Mouse (Mus musculus) cerebellum, postnatal 10 days (tissue): ENCODE measurements around the gene Sgf29.
A peak's percentile ranks its signal among the peaks of the same experiment; 100 is the strongest.

Experiments
- DNase-seq, 2 experiments: peaks; one replicate each; pipeline ENCODE4 v3.0.0; 2021; ENCODE audit warnings: mixed read lengths in 2 of 2

Sgf29 gene

DNA sequence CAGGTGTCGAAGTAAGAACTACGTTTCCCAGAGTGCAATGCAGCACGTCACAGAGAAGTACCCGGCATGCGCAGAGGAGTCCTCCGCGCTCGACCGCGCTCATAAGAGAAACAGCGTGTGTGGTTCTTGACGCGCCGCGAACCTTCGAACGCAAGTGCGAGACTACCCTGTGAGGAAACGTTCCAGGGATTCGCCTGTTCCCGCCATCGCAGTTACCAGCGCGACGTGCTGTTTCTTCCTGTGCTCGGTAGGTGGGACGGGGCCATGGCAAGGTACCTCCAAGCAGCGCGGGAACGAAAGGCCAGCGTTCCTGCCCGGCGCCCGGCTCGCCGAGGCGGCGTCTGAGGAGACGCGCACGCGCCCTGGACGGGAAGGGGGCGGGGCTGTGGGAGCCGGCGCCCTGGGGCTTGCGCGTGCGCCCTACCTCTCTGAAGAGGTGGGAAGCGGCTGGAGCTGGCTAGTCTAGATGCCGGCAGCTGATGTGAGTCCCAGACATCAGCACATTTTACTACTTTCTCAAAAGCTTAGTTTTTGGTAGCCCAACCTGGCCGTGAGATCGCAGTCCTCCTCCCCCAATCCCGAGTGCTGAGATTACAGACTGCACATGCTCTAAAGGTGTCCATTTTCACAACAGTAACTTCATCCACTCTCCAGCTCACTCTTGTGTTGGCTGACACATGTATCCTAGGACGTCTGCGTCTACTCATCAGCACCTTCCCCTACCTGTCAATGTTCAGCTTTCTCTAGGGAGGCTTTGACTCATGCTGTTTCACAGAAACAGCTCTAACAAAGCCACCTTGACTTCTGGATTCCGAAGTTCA lies at the start of gene Sgf29:
Gene Sgf29 (plus strand): TSS at position 79 of the 821 bp plus-strand sequence.
- DNase-seq: peak; percentile 98

DNA sequence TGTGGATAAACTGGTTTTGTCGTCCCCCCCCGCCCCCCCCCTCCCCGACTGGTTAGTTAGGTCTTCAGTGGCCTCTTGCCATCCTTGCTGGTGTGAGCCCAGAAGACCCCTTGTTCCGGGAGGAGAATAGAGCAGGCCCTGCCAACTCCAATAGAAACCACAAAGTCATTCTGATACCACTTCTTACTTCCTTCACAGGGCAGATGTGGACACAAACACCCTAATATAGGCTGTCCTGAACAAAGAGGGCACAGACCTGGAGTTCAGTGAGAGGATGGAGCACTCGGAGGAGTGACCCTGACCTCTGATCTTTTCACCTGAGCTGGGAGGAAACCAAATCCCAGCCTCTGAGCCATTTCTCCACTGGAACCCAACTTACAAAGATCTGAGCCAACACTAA lies 47.2 kb upstream of the Sgf29 start:
- DNase-seq: no peak

DNA sequence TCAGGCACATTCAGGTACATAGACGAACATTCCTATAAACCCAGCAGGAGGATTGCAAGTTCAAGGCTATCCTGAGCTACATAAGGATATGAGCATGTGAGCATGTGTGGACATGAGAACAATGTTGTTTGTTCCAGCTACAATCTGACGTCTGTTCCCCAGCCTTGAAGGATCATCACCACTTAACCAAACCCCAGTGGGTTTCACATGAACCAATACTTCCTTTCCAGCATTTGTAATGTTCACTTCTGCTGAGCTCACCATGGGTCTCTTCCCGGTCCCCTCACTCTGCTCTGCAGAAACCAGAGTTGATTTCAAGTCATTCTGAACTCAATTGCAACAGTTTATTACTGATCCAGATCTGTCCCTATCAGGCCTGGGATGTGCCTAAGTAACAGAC lies 46.5 kb upstream of the Sgf29 start:
- DNase-seq: no peak

DNA sequence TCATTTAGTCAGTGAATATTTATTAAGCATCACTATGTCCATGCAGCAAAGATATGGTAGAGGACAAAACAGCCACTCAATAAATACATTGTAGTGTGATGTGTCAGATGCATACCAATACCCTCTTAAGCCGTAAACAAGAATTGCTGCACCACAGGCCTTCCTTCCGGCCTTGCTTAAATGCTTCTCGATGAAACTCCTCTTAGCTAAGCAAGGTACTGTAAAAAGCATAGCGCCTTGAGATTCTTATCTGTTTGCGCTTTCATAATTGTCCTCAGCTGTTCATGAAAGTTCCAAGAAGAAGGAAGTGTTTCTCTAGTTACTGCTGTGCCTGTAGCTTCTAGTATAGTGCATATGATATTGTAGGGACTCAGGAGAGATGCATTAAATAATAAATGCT lies 42.5 kb upstream of the Sgf29 start:
- DNase-seq: no peak

DNA sequence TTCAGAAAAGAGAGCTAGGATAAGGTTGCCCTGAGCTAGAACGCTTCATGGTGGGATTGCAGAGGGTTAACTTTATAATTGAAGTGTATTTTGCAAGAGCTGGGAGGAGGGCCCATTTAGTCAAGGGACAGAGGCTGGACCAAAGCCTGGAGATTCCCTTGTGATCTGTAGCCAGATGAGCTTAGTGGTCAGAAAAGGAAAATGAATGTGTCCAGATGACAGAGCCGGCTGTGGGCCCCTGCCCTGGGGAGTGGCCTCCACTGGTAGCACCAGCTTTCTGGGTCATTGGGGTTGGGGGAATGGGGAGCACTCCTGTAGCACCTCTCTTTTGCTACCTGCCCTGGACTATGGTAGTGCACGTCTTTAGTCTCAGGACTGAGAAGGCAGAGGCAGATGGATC lies 42.0 kb upstream of the Sgf29 start:
- no peak for DNase-seq

DNA sequence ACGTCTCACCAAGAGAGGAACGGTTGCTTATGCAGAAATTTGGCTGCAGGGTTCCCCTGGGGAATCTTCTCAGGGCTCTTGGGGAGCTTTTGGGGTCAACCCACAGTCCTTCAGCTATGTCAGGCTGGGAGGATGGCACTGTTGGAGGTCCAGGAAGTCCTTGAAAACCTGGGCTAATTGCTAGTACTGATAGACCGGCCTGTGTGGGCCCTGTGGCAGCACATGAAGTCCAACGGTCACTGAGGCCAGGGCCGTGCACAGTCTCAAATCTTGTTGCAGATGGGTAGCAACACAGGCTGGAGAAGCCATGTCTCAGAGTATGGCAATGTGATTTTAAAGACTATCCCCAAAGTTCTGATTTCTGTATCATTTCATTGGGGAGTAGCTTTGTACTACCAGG lies 41.3 kb upstream of the Sgf29 start:
- DNase-seq: no peak

DNA sequence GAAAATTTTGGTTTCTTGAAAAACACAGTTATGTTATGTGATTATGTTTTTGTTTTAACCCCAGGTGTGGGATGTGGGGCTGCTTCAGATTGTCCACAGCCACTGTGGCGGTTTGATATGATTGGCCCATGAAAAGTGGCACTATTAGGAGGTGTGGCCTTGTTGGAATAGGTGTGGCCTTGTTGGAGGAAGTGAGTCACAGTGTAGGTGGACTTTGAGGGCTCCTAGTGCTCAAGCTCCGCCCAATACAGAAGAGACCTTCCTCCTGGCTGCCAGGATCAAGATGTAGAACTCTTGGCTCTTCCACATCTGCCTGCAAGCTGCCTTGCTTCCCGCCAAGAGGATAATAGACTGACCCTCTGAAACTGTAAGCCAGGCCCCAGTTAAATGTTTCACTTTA lies 36.4 kb upstream of the Sgf29 start:
- no peak for DNase-seq

DNA sequence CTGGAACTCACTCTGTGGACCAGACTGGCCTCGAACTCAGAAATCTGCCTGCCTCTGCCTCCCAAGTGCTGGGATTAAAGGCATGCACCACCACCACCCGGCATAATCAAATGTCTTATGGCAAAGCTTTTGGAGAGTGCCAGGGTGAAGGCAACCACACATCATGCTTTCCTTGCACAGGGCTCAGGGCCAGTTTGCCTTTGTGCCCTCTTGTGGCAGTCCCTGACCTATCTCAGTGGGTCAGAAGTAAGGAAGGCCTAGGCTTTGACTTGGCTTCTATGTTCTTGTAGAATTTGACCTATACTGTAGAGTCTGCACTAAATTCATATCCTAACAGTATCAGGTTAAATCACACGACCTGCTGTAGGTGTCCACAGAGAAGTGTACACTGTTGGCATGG lies 32.4 kb upstream of the Sgf29 start:
- DNase-seq: no peak

DNA sequence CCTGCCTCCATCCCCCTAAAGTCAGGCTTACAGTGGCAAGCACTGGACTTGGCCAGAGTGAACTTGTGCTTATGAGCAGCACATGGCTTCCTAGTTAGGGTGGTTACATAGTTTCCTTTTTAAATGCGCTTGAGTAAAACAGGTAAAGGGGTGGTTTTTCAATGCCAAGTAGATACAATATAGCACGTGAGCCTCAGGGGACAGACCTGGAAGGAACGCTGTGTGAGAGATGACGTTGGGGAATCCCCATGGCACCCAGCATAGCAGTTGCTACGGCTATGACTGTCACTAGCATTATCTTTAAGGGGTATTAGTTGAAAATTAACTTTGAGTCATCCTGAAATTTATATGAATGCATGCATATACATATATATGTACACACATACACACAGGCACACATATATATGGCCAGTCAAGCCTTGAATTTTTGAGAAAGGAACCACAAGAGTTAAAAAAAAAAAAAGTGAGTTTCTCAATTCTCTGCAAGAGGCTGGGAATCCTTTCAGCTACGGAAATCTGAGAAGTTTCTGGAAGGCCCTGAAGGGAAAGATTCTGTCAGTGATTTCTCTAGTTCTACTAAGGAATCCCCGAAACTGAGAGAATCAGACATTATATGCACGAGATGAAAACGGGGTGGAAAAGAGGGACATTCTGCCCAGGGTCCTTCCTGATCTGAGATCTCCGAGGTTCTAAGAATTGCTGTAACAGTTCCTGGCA lies 29.4 kb upstream of the Sgf29 start:
- DNase-seq: no peak

DNA sequence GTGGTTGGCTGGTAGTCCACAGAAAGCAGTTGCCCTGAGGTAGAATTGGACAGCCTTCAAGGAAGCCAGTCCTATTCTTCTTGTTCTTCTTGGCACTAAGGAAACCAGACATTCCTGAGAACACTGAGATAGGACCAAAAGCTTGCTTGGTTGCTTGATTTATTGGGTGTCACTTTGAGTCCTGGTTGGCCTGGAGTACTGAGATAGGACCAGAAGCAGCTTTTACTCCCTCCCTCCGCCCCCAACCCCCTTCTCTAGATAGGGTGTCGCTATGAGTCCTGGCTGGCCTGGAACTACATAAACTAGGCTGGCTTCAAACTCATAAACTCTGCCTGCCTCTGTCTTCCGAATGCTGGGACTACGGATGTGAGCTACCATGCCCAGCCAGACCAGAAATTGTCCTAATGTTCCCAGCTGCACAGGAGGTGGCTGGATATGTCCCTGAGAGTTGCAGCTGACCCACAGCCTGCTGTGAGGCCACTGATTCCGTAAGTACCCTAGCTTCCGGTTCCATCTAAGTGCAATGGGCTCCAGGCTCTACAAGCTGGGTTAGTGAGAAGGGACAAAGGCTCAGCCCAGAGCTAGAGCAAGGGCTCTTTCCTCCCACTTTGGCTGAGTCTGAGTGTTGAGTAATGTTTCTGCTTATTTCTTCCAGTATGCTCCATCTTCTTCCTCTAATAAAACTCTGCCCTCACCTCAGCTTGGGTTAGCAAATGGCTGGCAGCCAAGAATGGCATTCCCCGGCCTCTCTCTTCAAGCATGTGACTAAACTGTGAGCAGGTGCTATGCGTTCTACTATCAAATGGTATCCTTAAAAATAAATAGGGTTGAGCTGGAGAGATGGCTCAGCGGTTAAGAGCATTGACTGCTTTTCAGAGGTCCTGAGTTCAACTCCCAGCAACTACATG lies 27.4 kb upstream of the Sgf29 start:
- DNase-seq: no peak

DNA sequence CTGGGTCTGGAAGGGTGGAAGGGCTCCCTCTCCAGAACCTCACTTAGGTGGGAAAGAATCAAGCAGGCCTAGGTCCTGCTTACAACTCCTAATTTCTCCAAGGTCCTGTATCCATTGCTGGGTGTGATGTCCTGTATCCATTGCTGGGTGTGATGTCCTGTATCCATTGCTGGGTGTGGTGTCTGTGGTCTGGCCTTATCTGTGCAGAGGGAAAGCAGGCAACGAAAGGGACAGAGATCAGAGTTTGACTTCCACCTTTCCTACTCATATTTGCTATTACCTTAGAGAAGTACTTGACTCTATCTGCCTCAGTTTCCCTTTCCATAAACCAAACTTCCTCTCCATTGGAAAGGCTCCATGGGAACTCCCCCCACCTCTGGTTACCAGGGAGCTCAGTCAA lies 25.7 kb upstream of the Sgf29 start:
- no peak for DNase-seq

DNA sequence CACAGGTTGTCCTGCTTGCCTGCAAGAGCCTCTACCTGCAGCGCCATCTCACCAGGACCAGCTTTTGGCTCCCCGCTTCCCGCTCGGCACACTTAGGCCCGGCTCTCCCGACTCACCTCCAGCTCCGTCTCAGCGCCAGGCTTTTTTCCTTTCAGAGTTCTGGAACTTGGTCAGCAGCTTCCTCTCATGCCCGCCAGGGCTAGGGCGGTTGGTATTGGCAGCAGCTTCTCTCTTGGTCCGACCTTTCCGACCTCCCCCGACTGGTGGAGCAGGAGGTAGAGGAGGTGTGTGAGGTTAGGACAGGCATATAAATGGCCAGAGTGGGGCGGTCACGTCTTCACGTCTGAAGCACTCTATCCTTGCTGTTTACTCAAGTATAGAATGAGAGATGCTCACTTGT lies 24.3 kb upstream of the Sgf29 start:
- DNase-seq: peak in 1 of 2 experiments; percentile 11

DNA sequence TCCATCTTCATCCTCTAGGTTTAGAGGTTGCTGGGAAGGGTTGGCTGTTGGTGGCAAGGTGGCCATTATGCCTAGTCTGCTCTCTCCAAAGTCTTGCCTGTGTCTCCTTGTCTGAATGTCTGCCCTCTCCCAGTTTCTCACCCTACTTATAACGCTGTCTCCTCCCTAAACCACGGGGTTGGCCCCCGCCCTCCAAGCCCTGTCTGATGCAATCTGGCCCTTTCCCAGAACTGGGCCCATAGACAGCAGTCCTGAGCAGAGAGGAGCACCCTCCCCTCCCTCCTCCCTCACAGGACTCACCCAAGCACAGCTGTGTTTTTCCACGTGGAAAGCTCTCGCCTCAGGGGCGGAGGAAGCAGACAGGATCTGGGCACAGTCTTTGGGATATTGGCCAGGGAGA lies 23.7 kb upstream of the Sgf29 start:
- DNase-seq: peak; percentile 46 to 47

DNA sequence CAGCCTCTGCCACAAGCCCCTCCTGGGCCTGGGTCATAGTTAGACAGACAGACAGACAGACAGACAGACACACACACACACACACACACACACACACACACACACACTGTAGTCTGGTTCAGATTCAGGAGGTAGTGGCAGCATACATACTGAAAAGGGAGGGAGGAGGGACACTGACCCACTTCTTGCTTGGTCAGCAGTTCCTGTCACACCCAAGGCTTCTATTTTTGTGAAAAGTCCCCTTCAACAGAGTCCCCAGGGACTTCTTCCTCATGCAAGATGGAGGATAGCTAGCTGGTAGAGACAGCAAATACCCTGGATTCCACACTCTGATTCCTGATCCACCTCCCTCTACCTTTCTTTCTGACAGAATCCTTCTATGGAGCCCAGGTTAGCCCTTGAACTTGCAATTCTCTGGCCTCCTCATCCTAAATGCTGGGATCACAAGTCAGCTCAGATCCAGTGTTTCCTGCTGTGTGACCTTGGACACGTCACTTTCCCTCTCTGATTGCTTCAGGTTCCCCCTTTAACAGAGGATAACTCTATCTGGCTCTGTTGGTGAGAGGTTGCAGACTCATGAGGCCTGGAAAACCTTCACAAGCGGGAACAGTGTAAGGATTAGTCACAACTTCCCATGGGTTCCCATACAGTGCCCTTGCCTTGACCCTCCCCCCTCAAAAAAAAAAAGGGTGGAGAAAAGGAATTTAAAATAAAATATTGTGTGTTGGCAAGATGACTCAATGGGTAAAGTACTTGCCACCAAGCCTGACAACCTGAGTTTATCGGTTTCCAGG lies 23.1 kb upstream of the Sgf29 start:
- no peak for DNase-seq

DNA sequence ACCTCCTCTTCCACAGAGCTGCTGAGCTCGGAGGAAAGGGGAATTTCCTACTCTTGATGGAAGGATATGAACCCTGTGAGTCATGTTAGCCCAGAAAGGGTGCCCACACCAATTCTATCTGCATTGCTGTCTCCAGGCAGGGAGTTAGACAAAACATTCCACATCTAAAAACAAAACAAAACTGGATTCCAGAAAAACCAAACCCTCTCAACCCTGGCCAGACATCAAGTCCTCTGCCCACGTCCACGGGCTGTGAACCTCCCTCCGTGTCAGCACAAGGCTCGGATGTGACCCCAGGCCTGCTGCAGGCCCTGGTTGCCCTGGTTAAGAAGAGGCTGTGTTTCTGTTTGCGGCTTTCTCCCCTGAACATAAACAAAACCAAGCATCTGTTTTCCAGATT lies 21.0 kb upstream of the Sgf29 start:
- no peak for DNase-seq

DNA sequence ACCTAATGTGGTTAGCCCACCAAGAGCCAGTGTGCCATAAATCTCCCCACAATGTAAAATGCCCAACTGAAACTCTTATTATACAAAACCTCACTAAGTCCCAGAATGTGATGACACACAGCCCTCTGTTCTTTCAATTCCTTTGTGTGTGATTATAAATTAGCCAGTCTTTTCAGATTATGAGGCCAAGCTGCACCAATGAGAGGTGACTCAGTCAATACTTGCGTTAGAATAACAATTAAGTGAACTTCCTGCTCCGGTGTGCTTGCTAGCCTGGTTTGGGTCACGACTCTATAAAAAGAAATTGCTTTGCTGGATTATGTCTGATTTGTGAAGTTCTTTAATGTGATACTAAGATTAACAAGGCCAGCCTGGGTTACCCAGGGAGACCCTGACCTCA lies 19.2 kb upstream of the Sgf29 start:
- DNase-seq: no peak

DNA sequence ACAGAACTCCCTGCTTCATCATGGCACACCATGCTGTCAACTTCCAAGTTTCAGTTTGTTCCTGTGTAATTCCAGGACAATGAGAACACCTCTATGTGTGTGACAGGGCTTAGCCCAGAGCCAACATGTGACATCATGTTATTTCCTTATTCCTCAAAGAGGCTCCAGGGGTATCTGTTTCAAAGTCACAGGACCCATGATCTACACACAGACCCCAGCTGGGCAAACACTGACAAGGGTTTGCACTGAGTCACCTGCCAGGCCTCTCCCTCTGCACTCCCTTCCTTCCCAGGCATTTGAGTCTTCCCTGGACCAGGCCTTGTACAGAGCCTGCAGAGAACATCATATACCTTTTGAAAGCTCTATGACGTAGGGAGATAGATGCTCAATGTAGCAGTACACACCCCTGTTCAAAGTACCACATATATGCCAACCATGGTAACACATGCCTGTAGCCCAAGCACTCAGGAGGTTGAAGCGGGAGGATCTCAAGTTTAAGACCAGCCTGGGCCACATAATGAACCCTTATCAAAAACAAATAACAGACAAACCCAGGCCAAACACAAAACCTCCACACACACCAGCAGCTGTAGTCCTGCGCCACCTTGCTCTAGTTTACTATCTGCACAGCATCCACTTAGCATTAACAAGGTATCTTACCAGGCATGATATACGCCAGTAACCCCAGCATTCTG lies 18.1 kb upstream of the Sgf29 start, which contains the start of gene Nupr1:
Gene Nupr1 (minus strand): TSS at position 38 of the 695 bp plus-strand sequence.
- DNase-seq: no peak

DNA sequence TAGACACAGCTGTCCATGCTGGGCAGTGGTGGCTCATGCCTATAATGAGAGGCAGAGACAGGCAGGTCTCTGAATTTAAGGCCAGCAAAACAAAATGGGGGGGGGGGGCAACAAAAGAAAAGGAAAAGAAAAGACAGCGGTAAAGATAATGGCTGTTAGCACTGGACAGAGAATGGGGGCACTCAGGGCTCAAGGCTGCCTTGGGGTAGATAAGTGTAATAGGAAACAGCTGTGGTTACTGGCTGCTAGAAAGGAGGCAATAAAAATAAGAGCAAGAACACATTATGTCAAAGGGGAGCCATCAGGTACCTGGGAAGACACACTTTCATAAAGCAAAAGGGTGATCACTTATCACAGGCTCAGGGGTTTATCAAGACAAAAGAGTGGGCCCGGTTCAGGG lies 16.6 kb upstream of the Sgf29 start:
- no peak for DNase-seq

DNA sequence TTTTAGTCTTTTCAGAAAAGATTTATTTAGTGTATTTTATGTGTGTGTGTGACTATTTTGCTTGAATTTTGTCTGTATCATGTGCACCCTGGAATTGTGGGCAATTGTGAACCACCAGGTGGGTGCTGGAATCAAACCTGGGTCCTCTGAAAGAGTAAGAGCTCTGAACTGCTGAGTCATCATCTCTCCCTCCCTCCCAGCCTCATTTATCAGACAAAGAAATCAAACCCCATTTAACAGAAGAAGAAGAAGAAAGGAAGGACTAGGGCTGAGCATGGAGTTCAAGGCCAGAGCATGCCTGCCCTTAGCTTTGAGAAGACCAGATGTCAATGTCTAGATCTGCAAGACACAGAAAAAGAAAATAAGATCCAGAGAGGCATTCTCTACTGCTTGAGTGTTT lies 13.7 kb upstream of the Sgf29 start:
- no peak for DNase-seq

DNA sequence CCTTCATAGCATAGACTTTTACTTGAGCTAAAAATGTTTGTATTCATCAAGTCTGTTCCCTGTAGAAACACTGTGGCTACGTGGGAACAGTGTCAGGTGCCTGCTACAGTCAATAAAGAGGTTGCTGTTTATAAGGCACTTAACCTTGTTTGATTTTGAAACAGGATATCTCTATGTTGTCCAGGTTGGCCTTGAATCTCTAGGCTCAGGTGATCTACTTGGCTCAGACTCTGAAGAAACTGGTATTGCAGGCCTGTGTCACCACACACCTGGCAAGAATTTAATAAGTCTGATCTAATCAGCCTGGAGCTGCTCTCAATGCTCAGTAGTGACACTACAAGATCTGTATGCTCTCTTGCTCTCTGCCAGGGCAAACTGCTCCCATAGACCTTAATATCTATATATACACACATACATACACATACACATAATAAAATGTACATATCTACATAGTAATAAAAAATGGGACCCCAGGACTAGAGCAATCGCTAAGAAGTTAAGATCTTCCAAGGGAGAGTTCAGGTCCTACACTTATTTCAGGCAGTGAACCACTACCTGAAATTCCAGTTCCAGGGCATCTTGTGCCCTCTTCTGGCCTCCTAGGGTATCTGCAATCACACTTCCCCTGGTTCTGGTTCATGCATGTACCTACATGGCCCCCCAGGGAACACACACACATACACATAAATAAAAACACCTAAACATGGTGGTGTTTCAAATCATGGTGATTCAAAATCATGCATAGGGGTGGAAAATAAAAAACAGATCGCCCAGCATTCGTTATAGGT lies 12.2 kb upstream of the Sgf29 start:
- DNase-seq: peak; percentile 50 to 56
